Mouse (Mus musculus): ENCODE data around the gene Psmb8.

The Psmb8 gene

GRCm38 (mm10) chr17:34249878-34250277 lies 52.4 kb downstream of the Psmb8 start:
- DNase-seq (ENCODE audit: low read depth) = peak; percentile 73

All from 416B (cell line).